Mouse (Mus musculus): ENCODE measurements at regions not wholly inside any gene's neighbourhood (a gene's known extent, or its start where the extent isn't known, plus 50 kb on each side); places are given as distances from the start of the nearest gene placed in this dataset.

DNA sequence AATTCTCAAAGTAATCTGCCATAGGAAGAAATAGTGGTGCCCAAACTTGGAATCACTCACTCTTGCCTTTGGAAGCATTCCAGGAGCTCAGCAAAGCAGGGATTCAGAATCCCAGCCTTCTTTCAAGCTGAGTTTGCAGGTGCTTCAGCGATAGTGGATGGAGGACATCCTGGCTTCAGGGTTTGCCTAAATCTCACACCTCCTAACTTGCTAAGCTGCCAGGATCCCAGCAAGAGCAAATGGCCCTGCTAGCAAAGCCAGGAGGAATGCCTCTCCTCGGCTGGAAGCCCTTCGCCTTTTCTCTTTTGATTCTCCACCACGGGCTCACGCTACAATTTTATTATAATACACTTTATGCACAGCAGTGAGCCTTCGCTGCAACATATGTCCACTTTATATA lies 301.0 kb upstream of the Zdhhc25 start:
- Histone ChIP-seq H3K4me1 (ENCODE audit: control insufficient read depth, insufficient read depth, low read length) (no peaks in the 10 kb centered on the region), H3K4me2 (ENCODE audit: low read depth, low read length) (no peak overlapping the region), H3K9me3 (replicated peaks; ENCODE audit: control insufficient read depth, low read length) (no peaks in the 10 kb centered on the region), H3K27me3 (ENCODE audit: control insufficient read depth, insufficient read depth, low read length) (no peaks in the 10 kb centered on the region), H3K27ac (replicated peaks; ENCODE audit: low read depth, low read length) (no peak overlapping the region), H3K4me3 (ENCODE audit: low read depth, low read length) (no peak overlapping the region), H3K9ac (replicated peaks; ENCODE audit: low read length) (no peak overlapping the region), H3K36me3 (replicated peaks; ENCODE audit: control insufficient read depth, insufficient read depth, low read depth, low read length) (no peaks in the 10 kb centered on the region)
- DNase-seq (ENCODE audit: low spot score), result no peak
- no peak for ATAC-seq (replicated peaks; ENCODE audit: insufficient number of reproducible peaks, low FRiP score, low TSS enrichment, low read depth)
- WGBS, result 82% methylated on average over 6 of the region's 6 CpGs

DNA sequence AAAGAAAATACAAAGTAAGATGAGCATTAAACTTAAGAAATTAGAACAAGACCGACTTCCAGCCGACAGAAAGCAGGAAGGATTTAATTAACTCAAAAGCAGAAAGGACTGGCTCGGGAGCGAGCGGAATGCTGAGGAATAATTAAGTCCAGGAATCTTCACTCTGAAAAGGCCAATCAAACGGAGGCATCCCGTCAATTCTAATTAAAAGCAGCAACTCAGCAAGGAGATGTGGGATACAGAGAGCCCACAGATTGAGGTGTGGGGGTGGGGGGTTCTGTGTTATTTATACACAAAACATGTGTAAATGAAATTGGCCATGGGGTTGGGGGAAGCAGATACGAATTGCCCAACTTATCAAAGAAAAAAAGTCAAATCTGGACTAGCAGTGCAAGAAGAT lies 288.9 kb upstream of the Zdhhc25 start:
- Histone ChIP-seq H3K27ac (replicated peaks; ENCODE audit: low read depth, low read length) (no peak overlapping the region), H3K36me3 (replicated peaks; ENCODE audit: control insufficient read depth, insufficient read depth, low read depth, low read length) (no peaks in the 10 kb centered on the region), H3K4me3 (ENCODE audit: low read depth, low read length) (no peak overlapping the region), H3K27me3 (ENCODE audit: control insufficient read depth, insufficient read depth, low read length) (no peaks in the 10 kb centered on the region), H3K4me2 (ENCODE audit: low read depth, low read length) (no peak overlapping the region), H3K9me3 (replicated peaks; ENCODE audit: control insufficient read depth, low read length) (no peaks in the 10 kb centered on the region), H3K9ac (replicated peaks; ENCODE audit: low read length) (no peak overlapping the region), H3K4me1 (ENCODE audit: control insufficient read depth, insufficient read depth, low read length) (no peaks in the 10 kb centered on the region)
- DNase-seq (ENCODE audit: low spot score), result peak; percentile 36
- 26% methylated on average over 8 of the region's 8 CpGs for WGBS
- no peak for ATAC-seq (replicated peaks; ENCODE audit: insufficient number of reproducible peaks, low FRiP score, low TSS enrichment, low read depth)

DNA sequence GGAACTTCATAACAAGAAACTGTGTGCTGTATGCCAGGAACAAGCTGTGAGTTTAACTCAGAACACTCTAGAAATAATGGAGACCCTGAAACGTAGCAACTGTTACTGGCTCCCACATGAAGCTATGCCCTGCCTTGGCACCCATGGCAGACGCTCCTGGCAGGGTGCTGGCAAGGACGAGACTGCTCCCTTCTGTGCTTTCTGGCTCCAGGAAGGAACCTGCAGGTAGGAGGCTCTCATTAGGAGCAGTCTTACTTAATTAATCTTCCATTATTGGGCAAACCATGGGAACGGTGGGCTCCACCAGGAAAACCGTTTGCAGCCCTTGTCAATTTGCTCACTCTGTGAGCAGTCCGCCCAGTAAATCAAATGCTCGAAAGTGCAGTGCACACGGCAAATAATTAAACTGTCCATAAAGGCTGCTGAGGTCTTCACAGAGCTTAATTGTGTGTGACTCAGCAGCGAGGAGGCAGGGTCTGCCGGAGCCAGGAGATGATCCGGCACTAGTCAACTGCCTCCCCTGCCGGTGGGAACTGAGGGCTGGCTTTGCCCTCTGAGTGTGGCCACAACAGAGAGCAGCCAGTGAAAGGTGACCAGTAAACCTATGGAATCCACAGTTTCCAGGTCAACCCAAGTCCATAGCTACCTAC lies 285.2 kb upstream of the Zdhhc25 start:
- no peak overlapping the region for H3K27ac ChIP-seq (replicated peaks; ENCODE audit: low read depth, low read length)
- no peak overlapping the region for H3K4me3 ChIP-seq (ENCODE audit: low read depth, low read length)
- WGBS, result 51% methylated on average over 12 of the region's 12 CpGs
- H3K4me1 ChIP-seq (ENCODE audit: control insufficient read depth, insufficient read depth, low read length), result no peaks in the 10 kb centered on the region
- DNase-seq (ENCODE audit: low spot score) (no peak), ATAC-seq (replicated peaks; ENCODE audit: insufficient number of reproducible peaks, low FRiP score, low TSS enrichment, low read depth) (no peak)
- no peaks in the 10 kb centered on the region for H3K27me3 ChIP-seq (ENCODE audit: control insufficient read depth, insufficient read depth, low read length)
- no peak overlapping the region for H3K9ac ChIP-seq (replicated peaks; ENCODE audit: low read length)
- H3K4me2 ChIP-seq (ENCODE audit: low read depth, low read length), result no peak overlapping the region
- no peaks in the 10 kb centered on the region for H3K9me3 ChIP-seq (replicated peaks; ENCODE audit: control insufficient read depth, low read length)
- no peaks in the 10 kb centered on the region for H3K36me3 ChIP-seq (replicated peaks; ENCODE audit: control insufficient read depth, insufficient read depth, low read depth, low read length)

DNA sequence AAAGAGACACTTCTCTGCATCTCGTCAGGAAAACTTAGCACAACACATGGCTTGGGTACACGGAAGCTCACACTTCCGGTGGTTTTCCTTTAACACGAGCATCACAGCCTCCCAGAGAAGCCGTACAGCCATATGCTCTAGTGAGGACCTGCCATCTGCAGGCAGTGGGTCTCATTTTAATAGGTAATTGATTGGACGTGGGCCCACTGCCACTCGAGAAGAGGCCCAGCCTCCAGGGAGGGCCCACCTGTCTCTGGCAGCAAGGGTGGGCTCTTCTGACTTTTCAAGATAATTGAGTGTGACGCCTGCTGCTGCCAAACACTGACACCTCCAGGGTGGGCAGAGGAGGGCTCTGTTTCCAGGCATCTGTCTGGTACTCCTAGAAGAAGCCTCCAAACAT lies 282.1 kb upstream of the Zdhhc25 start:
- Histone ChIP-seq H3K9me3 (replicated peaks; ENCODE audit: control insufficient read depth, low read length) (no peaks in the 10 kb centered on the region), H3K4me3 (ENCODE audit: low read depth, low read length) (no peak overlapping the region), H3K27me3 (ENCODE audit: control insufficient read depth, insufficient read depth, low read length) (no peaks in the 10 kb centered on the region), H3K36me3 (replicated peaks; ENCODE audit: control insufficient read depth, insufficient read depth, low read depth, low read length) (no peaks in the 10 kb centered on the region), H3K4me1 (ENCODE audit: control insufficient read depth, insufficient read depth, low read length) (no peaks in the 10 kb centered on the region), H3K9ac (replicated peaks; ENCODE audit: low read length) (no peak overlapping the region), H3K4me2 (ENCODE audit: low read depth, low read length) (no peak overlapping the region), H3K27ac (replicated peaks; ENCODE audit: low read depth, low read length) (no peak overlapping the region)
- 52% methylated on average over 8 of the region's 8 CpGs for WGBS
- ATAC-seq (replicated peaks; ENCODE audit: insufficient number of reproducible peaks, low FRiP score, low TSS enrichment, low read depth), result no peak
- no peak for DNase-seq (ENCODE audit: low spot score)

DNA sequence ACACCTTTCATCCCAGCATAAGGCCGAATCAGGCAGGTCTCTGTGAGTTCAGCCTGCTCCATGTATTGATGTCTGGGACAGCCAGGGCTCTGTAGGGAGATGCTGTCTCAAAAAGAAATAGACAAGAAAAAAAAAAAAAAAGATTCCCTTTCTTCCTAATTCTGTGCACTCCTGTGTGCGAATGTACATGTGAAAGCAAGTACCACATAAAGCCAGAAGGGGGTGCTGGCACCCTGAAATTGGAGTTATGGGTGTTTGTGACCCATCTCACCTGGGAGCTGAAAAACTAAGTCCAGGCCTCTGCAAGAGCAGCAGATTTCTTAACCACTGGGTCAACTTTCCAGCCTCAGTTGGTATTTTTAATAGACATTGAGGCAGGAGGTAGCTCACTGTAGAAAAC lies 280.6 kb upstream of the Zdhhc25 start:
- no peaks in the 10 kb centered on the region for H3K27me3 ChIP-seq (ENCODE audit: control insufficient read depth, insufficient read depth, low read length)
- H3K4me3 ChIP-seq (ENCODE audit: low read depth, low read length), result no peak overlapping the region
- no peak overlapping the region for H3K27ac ChIP-seq (replicated peaks; ENCODE audit: low read depth, low read length)
- no peaks in the 10 kb centered on the region for H3K36me3 ChIP-seq (replicated peaks; ENCODE audit: control insufficient read depth, insufficient read depth, low read depth, low read length)
- no peak for DNase-seq (ENCODE audit: low spot score)
- no peaks in the 10 kb centered on the region for H3K4me1 ChIP-seq (ENCODE audit: control insufficient read depth, insufficient read depth, low read length)
- 77% methylated on average over 2 of the region's 2 CpGs for WGBS
- no peak for ATAC-seq (replicated peaks; ENCODE audit: insufficient number of reproducible peaks, low FRiP score, low TSS enrichment, low read depth)
- H3K9me3 ChIP-seq (replicated peaks; ENCODE audit: control insufficient read depth, low read length), result no peaks in the 10 kb centered on the region
- no peak overlapping the region for H3K4me2 ChIP-seq (ENCODE audit: low read depth, low read length)
- no peak overlapping the region for H3K9ac ChIP-seq (replicated peaks; ENCODE audit: low read length)

DNA sequence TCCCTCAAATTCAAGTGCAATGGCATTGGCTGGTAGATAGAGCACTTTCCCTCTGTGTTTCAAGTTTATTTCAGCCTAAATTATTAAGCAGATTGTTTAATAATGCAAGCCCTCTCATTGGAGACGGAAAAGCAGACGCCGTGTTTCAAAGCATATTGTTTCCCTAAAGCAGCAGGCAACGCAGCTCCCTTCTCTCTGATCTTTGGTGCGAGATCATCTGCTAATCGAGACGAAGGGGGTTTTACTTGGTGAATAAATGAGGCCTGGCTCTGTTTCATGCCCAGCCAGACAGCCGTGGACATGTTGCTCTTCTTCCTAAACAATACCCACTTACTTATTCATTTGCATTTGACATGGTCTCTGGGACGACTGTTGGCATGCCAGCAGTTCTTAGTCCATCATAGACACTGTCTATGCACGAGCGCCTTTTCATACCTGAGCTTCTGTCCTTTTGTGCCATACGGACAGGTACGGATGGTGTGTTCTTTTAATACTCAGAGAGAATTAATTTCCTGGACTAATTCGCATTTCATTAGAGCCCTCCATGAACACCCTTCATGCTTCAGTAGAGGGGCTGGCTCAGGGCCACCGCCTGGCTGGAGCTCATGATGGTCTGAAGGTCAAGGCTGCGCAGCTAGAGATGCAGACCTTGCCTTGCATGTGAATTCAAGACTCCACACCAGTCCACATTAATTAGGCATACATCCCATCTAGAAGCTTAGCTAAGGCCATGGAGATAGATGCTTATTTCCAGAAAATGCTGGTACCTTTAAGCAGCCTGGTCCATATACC lies 276.3 kb upstream of the Zdhhc25 start:
- no peak for DNase-seq (ENCODE audit: low spot score)
- H3K36me3 ChIP-seq (replicated peaks; ENCODE audit: control insufficient read depth, insufficient read depth, low read depth, low read length), result no peaks in the 10 kb centered on the region
- H3K27me3 ChIP-seq (ENCODE audit: control insufficient read depth, insufficient read depth, low read length), result no peaks in the 10 kb centered on the region
- no peak overlapping the region for H3K4me2 ChIP-seq (ENCODE audit: low read depth, low read length)
- H3K9ac ChIP-seq (replicated peaks; ENCODE audit: low read length), result no peak overlapping the region
- no peak for ATAC-seq (replicated peaks; ENCODE audit: insufficient number of reproducible peaks, low FRiP score, low TSS enrichment, low read depth)
- WGBS, result 87% methylated on average over 16 of the region's 16 CpGs
- no peak overlapping the region for H3K27ac ChIP-seq (replicated peaks; ENCODE audit: low read depth, low read length)
- no peaks in the 10 kb centered on the region for H3K9me3 ChIP-seq (replicated peaks; ENCODE audit: control insufficient read depth, low read length)
- no peaks in the 10 kb centered on the region for H3K4me1 ChIP-seq (ENCODE audit: control insufficient read depth, insufficient read depth, low read length)
- H3K4me3 ChIP-seq (ENCODE audit: low read depth, low read length), result no peak overlapping the region

DNA sequence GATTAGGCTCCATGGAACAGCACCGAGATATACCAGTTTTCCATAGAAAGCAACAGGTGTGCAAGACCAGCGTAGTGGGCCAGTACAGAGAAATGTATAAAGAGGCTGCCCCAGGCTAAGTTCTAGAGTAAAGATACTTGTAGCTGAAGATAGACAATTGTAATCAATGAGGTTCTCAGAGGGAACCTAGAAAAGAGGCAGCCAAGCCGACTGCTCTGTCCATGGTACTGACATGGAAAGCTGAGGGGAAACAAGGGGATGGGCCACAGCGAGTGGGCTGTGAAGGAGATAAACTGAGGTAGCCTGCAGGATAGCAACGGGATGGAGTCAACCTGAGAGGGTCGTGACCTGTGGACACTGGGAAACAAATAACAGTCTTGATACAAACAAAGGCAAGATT lies 275.0 kb upstream of the Zdhhc25 start:
- H3K9me3 ChIP-seq (replicated peaks; ENCODE audit: control insufficient read depth, low read length), result no peaks in the 10 kb centered on the region
- H3K27ac ChIP-seq (replicated peaks; ENCODE audit: low read depth, low read length), result no peak overlapping the region
- no peak overlapping the region for H3K9ac ChIP-seq (replicated peaks; ENCODE audit: low read length)
- 51% methylated on average over 6 of the region's 6 CpGs for WGBS
- ATAC-seq (replicated peaks; ENCODE audit: insufficient number of reproducible peaks, low FRiP score, low TSS enrichment, low read depth) (no peak), DNase-seq (ENCODE audit: low spot score) (peak; percentile 62)
- H3K4me3 ChIP-seq (ENCODE audit: low read depth, low read length), result no peak overlapping the region
- H3K4me2 ChIP-seq (ENCODE audit: low read depth, low read length), result no peak overlapping the region
- H3K27me3 ChIP-seq (ENCODE audit: control insufficient read depth, insufficient read depth, low read length), result no peaks in the 10 kb centered on the region
- H3K4me1 ChIP-seq (ENCODE audit: control insufficient read depth, insufficient read depth, low read length), result no peaks in the 10 kb centered on the region
- H3K36me3 ChIP-seq (replicated peaks; ENCODE audit: control insufficient read depth, insufficient read depth, low read depth, low read length), result no peaks in the 10 kb centered on the region

DNA sequence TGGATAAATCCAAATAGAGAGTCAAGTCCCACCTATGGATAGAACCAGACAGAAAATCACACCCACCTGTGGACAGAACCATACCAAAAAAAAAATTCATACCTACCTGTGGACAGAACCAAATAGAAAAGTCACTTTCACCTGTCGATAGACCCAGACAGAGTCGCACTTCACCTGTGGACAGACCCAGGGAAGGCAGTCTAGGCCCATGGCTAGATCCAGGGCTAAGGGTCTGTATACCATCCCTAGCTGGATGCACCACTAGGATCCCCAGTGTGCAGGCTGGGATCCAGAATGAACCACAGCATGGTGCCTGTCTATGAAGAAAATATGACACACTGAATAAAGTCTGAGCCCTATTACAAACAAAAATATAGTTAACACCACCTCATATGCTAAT lies 246.9 kb upstream of the Zdhhc25 start:
- no peaks in the 10 kb centered on the region for H3K27me3 ChIP-seq (ENCODE audit: control insufficient read depth, insufficient read depth, low read length)
- 96% methylated on average over 2 of the region's 2 CpGs for WGBS
- ATAC-seq (replicated peaks; ENCODE audit: insufficient number of reproducible peaks, low FRiP score, low TSS enrichment, low read depth) (no peak), DNase-seq (ENCODE audit: low spot score) (no peak)
- no peak overlapping the region for H3K4me3 ChIP-seq (ENCODE audit: low read depth, low read length)
- H3K4me1 ChIP-seq (ENCODE audit: control insufficient read depth, insufficient read depth, low read length), result no peaks in the 10 kb centered on the region
- no peak overlapping the region for H3K9ac ChIP-seq (replicated peaks; ENCODE audit: low read length)
- H3K4me2 ChIP-seq (ENCODE audit: low read depth, low read length), result no peak overlapping the region
- H3K9me3 ChIP-seq (replicated peaks; ENCODE audit: control insufficient read depth, low read length), result no peaks in the 10 kb centered on the region
- no peaks in the 10 kb centered on the region for H3K36me3 ChIP-seq (replicated peaks; ENCODE audit: control insufficient read depth, insufficient read depth, low read depth, low read length)
- no peak overlapping the region for H3K27ac ChIP-seq (replicated peaks; ENCODE audit: low read depth, low read length)

Data from embryonic facial prominence, embryonic 11.5 days (tissue).